Mouse (Mus musculus): ENCODE measurements around the gene Gm7929. TPM values are rescaled to one million over a fixed set of nuclear protein-coding genes. Genes with fewer than 3 reads are reported as not detected.

Gene Gm7929
- not detected in 4 replicates for total RNA-seq (2023)

GRCm38 (mm10) chr14:41750514-41750913 lies at the start of gene Gm7929:
TSS of gene Gm7929 (minus strand) at chr14:41750614.

DNA sequence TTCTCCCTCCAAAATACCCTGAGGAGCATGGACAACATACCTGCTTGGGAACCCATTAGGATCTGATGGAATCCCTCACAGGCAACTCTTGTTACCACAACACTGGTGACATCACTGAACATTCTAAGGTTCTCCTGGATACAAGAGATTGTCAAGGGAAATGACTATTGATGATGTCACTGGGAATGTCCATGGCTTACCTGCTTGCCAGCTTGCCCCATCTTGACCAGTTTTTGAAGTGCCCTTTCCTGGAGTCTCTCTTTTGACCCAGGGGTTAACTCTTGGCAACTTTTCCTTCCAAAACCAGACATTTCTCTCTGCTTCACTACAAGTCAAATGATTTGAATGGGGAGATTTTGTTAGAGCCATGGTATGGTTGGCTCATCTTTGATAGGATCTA lies 21.9 kb upstream of the Gm7929 start, which contains the start of gene Gm47189:
Gm47189 (minus strand) TSS at position 101 of the 400 bp plus-strand sequence.

GRCm38 (mm10) chr14:41701785-41702184 lies 48.6 kb downstream of the Gm7929 start, which contains the start of gene Gm8068:
TSS of gene Gm8068 (minus strand) at chr14:41701885.

Other genes starting within 250 kb of the Gm7929 start
- not detected in 4 replicates for gene Gm7970, start 195.0 kb downstream of the Gm7929 start, total RNA-seq (2023)
- not detected in 4 replicates for gene 1700049E17Rik2, start 177.4 kb downstream of the Gm7929 start, total RNA-seq (2023)
- gene Gm3072, start 126.0 kb downstream of the Gm7929 start, total RNA-seq (2023), result not detected in 4 replicates
- not detected in 4 replicates for gene Gm3676, start 104.1 kb downstream of the Gm7929 start, total RNA-seq (2023)
- not detected in 4 replicates for gene Gm8068, start 48.7 kb downstream of the Gm7929 start, total RNA-seq (2023)
- not detected in 4 replicates for gene Gm47189, start 21.8 kb upstream of the Gm7929 start, total RNA-seq (2023)
- gene Gm7980, start 156.7 kb upstream of the Gm7929 start, total RNA-seq (2023), result not detected in 4 replicates
- gene 1700049E17Rik1, start 174.3 kb upstream of the Gm7929 start, total RNA-seq (2023), result not detected in 4 replicates
- not detected in 4 replicates for gene 1700024B05Rik, start 193.4 kb upstream of the Gm7929 start, total RNA-seq (2023)
- gene Gm6401, start 217.3 kb upstream of the Gm7929 start, total RNA-seq (2023), result not detected in 4 replicates
- not detected in 4 replicates for gene Gm3543, start 232.7 kb upstream of the Gm7929 start, total RNA-seq (2023)